Mouse (Mus musculus) olfactory bulb, adult 2 months (tissue): ENCODE data around the gene Stpg3. TPM values are rescaled to one million over a fixed set of nuclear protein-coding genes. Genes with fewer than 3 reads are reported as not detected.

Source experiments
- H3K27ac ChIP-seq: fragments of 200-500 bp; 2 replicates; pipeline ENCODE4 v1.5.1; 2012; ENCODE audit warnings: low read depth, low read length; ENCODE audit not compliant: insufficient read depth
- H3K4me1 ChIP-seq: fragments of 200-500 bp; 2 replicates; pipeline ENCODE4 v1.6.1; 2012; ENCODE audit warnings: low read length; ENCODE audit not compliant: control insufficient read depth, insufficient read depth
- H3K4me3 ChIP-seq: fragments of 200-500 bp; 2 replicates; pipeline ENCODE4 v1.5.1; 2012; ENCODE audit warnings: mild to moderate bottlenecking, low read depth, low read length, moderate library complexity; ENCODE audit not compliant: insufficient read depth
- CTCF ChIP-seq: fragments of 200-500 bp; IDR thresholded peaks from 2 replicates; pipeline ENCODE4 v1.5.1; 2012; ENCODE audit warnings: low read depth, mild to moderate bottlenecking, low read length, moderate library complexity; ENCODE audit not compliant: insufficient read depth
- POLR2A ChIP-seq: fragments of 200-500 bp; IDR thresholded peaks from 2 replicates; pipeline ENCODE4 v1.6.1; 2012; ENCODE audit warnings: mild to moderate bottlenecking, low read depth, low read length, moderate library complexity; ENCODE audit not compliant: insufficient read depth
- WGBS: fragments of 180-500 bp; shearing (Covaris S2); methylation state at CpG from one replicate; pipeline ENCODE4 v1.1.7; 2018; 5-methylcytosine and 5-hydroxymethylcytosine counted together
- polyA plus RNA-seq: library from polyadenylated mRNA; stranded (reverse); fragments of >200 nt; gene quantifications from 2 replicates; pipeline ENCODE4 v1.2.4, GENCODE M21; 2012; ENCODE audit warnings: low replicate concordance; ENCODE audit not compliant: missing spikeins, insufficient read depth, insufficient read length

Gene Stpg3
- polyA plus RNA-seq, 1 experiment = not detected

- H3K4me1 ChIP-seq = peaks cover 42% of the 10 kb centered on the region
- WGBS = 26% methylated on average over 15 of the region's 15 CpGs
Measured at GRCm38 (mm10) chr2:25179566-25180217, 34.7 kb downstream of the Stpg3 start.

GRCm38 (mm10) chr2:25178285-25178972 is 36.0 kb downstream of the Stpg3 start:
- WGBS = 54% methylated on average over 10 of the region's 10 CpGs
- H3K4me1 ChIP-seq = peaks cover 42% of the 10 kb centered on the region
- no peak overlapping the region for H3K4me3 ChIP-seq
- TF ChIP-seq POLR2A = no peak
- TF ChIP-seq CTCF = no peak
- peak overlapping the region; percentile 69 for H3K27ac ChIP-seq

More at GRCm38 (mm10) chr2:25179566-25180217, 34.7 kb downstream of the Stpg3 start:
- H3K27ac ChIP-seq = peak overlapping the region; percentile 35
- H3K4me3 ChIP-seq = peak overlapping the region; percentile 53
- no peak for TF ChIP-seq POLR2A
- TF ChIP-seq CTCF = no peak

GRCm38 (mm10) chr2:25177685-25178084 is 36.8 kb downstream of the Stpg3 start:
- no peak for TF ChIP-seq CTCF
- TF ChIP-seq POLR2A = no peak
- Histone ChIP-seq H3K4me3 (no peak overlapping the region), H3K4me1 (peaks cover 42% of the 10 kb centered on the region), H3K27ac (peak overlapping the region; percentile 88)
- WGBS = 28% methylated on average over 6 of the region's 6 CpGs

- TF ChIP-seq CTCF (no peak), POLR2A (no peak)
- no peak overlapping the region for H3K4me3 ChIP-seq
- 54% methylated on average over 4 of the region's 4 CpGs for WGBS
- peak overlapping the region; percentile 88 for H3K27ac ChIP-seq
- H3K4me1 ChIP-seq = peaks cover 42% of the 10 kb centered on the region
Measured at GRCm38 (mm10) chr2:25177076-25177475, 37.4 kb downstream of the Stpg3 start.

- H3K4me1 ChIP-seq = peaks cover 39% of the 10 kb centered on the region
- H3K4me3 ChIP-seq = no peak overlapping the region
- TF ChIP-seq POLR2A (no peak), CTCF (no peak)
- H3K27ac ChIP-seq = no peak overlapping the region; the same call in 1 of the 2 replicates
- WGBS = 68% methylated on average over 6 of the region's 6 CpGs
Measured at GRCm38 (mm10) chr2:25176573-25176972, 37.9 kb downstream of the Stpg3 start.

GRCm38 (mm10) chr2:25175690-25176078 is 38.8 kb downstream of the Stpg3 start:
- 81% methylated on average over 4 of the region's 4 CpGs for WGBS
- no peak overlapping the region for H3K4me3 ChIP-seq
- TF ChIP-seq CTCF (no peak), POLR2A (no peak)
- peaks cover 31% of the 10 kb centered on the region for H3K4me1 ChIP-seq
- H3K27ac ChIP-seq = no peak overlapping the region

GRCm38 (mm10) chr2:25174866-25175689 is 39.4 kb downstream of the Stpg3 start:
- peaks cover 26% of the 10 kb centered on the region; the same call in 1 of the 2 replicates for H3K4me1 ChIP-seq
- no peak overlapping the region for H3K27ac ChIP-seq
- TF ChIP-seq CTCF = no peak
- TF ChIP-seq POLR2A = no peak
- H3K4me3 ChIP-seq = no peak overlapping the region
- whole genome bisulfite sequencing = 69% methylated on average over 7 of the region's 7 CpGs

- 97% methylated on average over 4 of the region's 4 CpGs for WGBS
- Histone ChIP-seq H3K4me1 (peaks cover 23% of the 10 kb centered on the region; the same call in 1 of the 2 replicates), H3K4me3 (no peak overlapping the region), H3K27ac (no peak overlapping the region)
- no peak for TF ChIP-seq POLR2A
- TF ChIP-seq CTCF = no peak
Measured at GRCm38 (mm10) chr2:25173821-25174220, 40.6 kb downstream of the Stpg3 start.
